Mouse (Mus musculus) liver, embryonic 14.5 days (tissue): ENCODE results near the gene Ppp4c. TPM values are rescaled to one million over a fixed set of nuclear protein-coding genes. Genes with fewer than 3 reads are reported as not detected.
"Not testable (repeated sequence)": the region's sequence is repeated elsewhere in the genome, so short reads cannot be mapped to it uniquely, and the experiment has no call there.

ENCODE experiments used
- ATAC-seq: fragments of 200-750 bp; cut with Nextera tagmentation; 2 replicates; pipeline ENCODE4 v1.8.0; 2017; ENCODE audit warnings: moderate number of reproducible peaks, mild to moderate bottlenecking, moderate library complexity; ENCODE audit not compliant: insufficient read depth
- DNase-seq, 3 experiments: peaks; one replicate each; pipeline ENCODE4 v3.0.0-alpha.2; 2012 to 2013; ENCODE audit warnings: low read depth in 3 of 3, low spot score in 3 of 3
- H3K27ac ChIP-seq: fragments of 300-500 bp; sonication (generic); 2 replicates; pipeline ENCODE4 v1.5.1; 2014; ENCODE audit warnings: moderate library complexity, mild to moderate bottlenecking, control low read depth, inconsistent platforms
- H3K27me3 ChIP-seq: fragments of 300-500 bp; sonication (generic); 2 replicates; pipeline ENCODE4 v1.6.1; 2014; ENCODE audit warnings: mild to moderate bottlenecking, low read length, moderate library complexity; ENCODE audit not compliant: control insufficient read depth, insufficient read depth
- H3K36me3 ChIP-seq: fragments of 300-500 bp; sonication (generic); replicated peaks from 2 replicates; pipeline ENCODE4 v1.6.1; 2014; ENCODE audit warnings: low read depth; ENCODE audit not compliant: control insufficient read depth, insufficient read depth
- H3K4me1 ChIP-seq, 2 experiments: fragments of 200-500 bp in 1 of 2; fragments of 300-500 bp in 1 of 2; sonication (generic) in 1 of 2; replicated peaks; 2 replicates each; pipeline ENCODE4 v1.6.1; 2012 to 2014; ENCODE audit warnings: antibody characterized with exemption in 1 of 2, inconsistent platforms in 1 of 2, low read length in 1 of 2; ENCODE audit not compliant: control insufficient read depth in 2 of 2, insufficient read depth in 2 of 2
- H3K4me2 ChIP-seq: fragments of 300-500 bp; sonication (generic); 2 replicates; pipeline ENCODE4 v1.6.1; 2014; ENCODE audit warnings: low read depth, mild to moderate bottlenecking, control low read depth, moderate library complexity
- H3K4me3 ChIP-seq, 2 experiments: fragments of 200-500 bp in 1 of 2; fragments of 300-500 bp in 1 of 2; sonication (generic) in 1 of 2; 2 replicates each; pipeline ENCODE4 v1.5.1; 2012 to 2014; ENCODE audit warnings: low read depth in 2 of 2, low read length in 2 of 2, mild to moderate bottlenecking in 2 of 2, control low read depth in 1 of 2, inconsistent platforms in 1 of 2, moderate library complexity in 1 of 2; ENCODE audit not compliant: insufficient read depth in 1 of 2
- H3K9ac ChIP-seq: fragments of 300-500 bp; sonication (generic); replicated peaks from 2 replicates; pipeline ENCODE4 v1.6.1; 2014; ENCODE audit warnings: mild to moderate bottlenecking, control low read depth, moderate library complexity
- H3K9me3 ChIP-seq: fragments of 300-500 bp; sonication (generic); 2 replicates; pipeline ENCODE4 v1.6.1; 2016; ENCODE audit warnings: low read length, mixed read lengths; ENCODE audit not compliant: control insufficient read depth
- CTCF ChIP-seq: IDR thresholded peaks from 2 replicates; pipeline ENCODE4 v1.5.1; 2016; ENCODE audit warnings: antibody characterized with exemption, low read depth, control low read depth
- EP300 ChIP-seq: IDR thresholded peaks from 2 replicates; pipeline ENCODE4 v1.6.1; 2016; ENCODE audit warnings: antibody characterized with exemption, low read depth
- WGBS: fragments of 180-500 bp; shearing (Covaris S2); extraction: QIAGEN DNeasy Blood & Tissue Kit; methylation state at CpG from one replicate; pipeline ENCODE4 v1.1.7; 2014; ENCODE audit not compliant: insufficient replicate concordance; 5-methylcytosine and 5-hydroxymethylcytosine counted together
- polyA plus RNA-seq, 2 experiments: library from polyadenylated mRNA; depleted of rRNA in 1 of 2; stranded (reverse) in 1 of 2; unstranded in 1 of 2; fragments of >200 nt; fragmentation: Nextera tagmentation in 1 of 2; extraction: Ambion mirVana in 1 of 2; gene quantifications; 2 replicates each; pipeline versions ENCODE4 v1.2.1 to v1.2.3; 2012 to 2014

Gene Ppp4c
- polyA plus RNA-seq, 2 experiments = 83.2 to 105 TPM

GRCm38 (mm10) chr7:126780971-126781635 lies 11.2 kb downstream of the Ppp4c start, which contains the start of gene Tbx6:
Tbx6 (plus strand) TSS chr7:126781483.
- H3K4me2 ChIP-seq = peak within 1 kb of the TSS; percentile 70
- H3K4me3 ChIP-seq = peak within 1 kb of the TSS; percentile 48 to 50
- no peak within 1 kb of the TSS; the same call in 1 of the 2 replicates for H3K27ac ChIP-seq
- 18% methylated on average over 22 of the region's 22 CpGs for WGBS
- H3K27me3 ChIP-seq = no peaks in the 10 kb centered on the region
- TF ChIP-seq EP300 = no peak
- no peak for TF ChIP-seq CTCF
- ATAC-seq (no peak), DNase-seq (no peak)
- H3K9me3 ChIP-seq = no peaks in the 10 kb centered on the region
- H3K9ac ChIP-seq = peak within 1 kb of the TSS; percentile 36
- peaks cover 7 to 15% of the 10 kb centered on the region in 2 experiments for H3K4me1 ChIP-seq
- peaks cover 21% of the 10 kb centered on the region for H3K36me3 ChIP-seq

DNA sequence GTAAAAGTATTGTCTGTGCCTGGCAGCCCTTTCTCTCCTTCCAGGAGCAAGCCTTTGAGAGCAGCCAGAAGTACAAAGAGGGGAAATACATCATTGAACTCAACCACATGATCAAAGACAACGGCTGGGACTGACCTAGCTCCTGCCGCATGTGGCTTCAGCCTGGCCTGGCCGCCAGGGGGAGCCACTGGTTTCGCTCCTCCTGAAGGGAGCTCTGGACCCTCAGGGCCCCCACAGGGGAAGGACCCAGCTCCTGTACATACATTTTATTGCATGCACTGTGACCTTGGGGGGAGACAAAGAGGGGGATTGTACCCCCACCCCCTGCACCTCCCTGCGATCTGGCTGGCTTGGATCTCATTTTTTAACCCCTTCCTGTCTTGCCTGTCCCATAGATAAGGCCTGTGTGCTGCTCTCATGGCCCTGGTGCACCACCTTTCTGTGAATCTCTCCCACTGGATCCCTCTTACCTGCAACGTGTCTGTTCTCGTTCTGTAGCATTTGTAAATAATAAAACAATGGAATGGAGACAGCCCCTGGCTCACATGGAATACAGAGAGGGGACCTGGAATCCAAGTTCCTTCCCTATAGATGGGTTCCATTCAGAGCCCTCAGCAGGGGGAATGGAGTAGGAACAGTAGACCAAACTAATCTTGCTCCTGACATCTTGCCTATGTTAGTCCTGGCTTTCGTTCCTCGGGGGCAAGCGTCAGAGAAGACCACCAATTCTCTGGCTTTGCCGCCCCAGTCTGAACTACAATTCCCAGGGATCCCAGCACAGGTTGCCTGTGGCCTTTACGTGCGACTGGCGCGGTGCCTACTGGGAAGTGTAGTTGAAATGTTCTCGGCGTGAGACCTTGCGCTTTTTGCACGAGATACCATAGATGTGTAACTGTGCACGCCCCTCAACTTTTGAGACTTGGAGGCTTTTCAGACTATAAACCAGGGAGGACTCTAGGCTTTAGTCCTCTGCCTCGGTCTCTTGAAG lies 12.0 kb downstream of the Ppp4c start:
- peak; percentile 66 to 72 (median 67) for DNase-seq
- peak overlapping the region; percentile 59 for H3K27ac ChIP-seq

GRCm38 (mm10) chr7:126779101-126779500 lies 13.2 kb downstream of the Ppp4c start:
- not testable (repeated sequence) for H3K4me3 ChIP-seq, ATAC-seq, DNase-seq, H3K4me2 ChIP-seq, H3K9ac ChIP-seq, H3K27me3 ChIP-seq, H3K27ac ChIP-seq, H3K36me3 ChIP-seq, H3K9me3 ChIP-seq
- H3K4me1 ChIP-seq = peaks cover 7 to 27% of the 10 kb centered on the region in 2 experiments
- WGBS = 71% methylated on average over 7 of the region's 7 CpGs

More for the DNA sequence above, 12.0 kb downstream of the Ppp4c start:
- WGBS = under 1% methylated on average over 21 of the region's 21 CpGs
- H3K36me3 ChIP-seq = peaks cover 14% of the 10 kb centered on the region
- peaks cover 7 to 23% of the 10 kb centered on the region in 2 experiments for H3K4me1 ChIP-seq
- peak; percentile 99 for TF ChIP-seq CTCF
- TF ChIP-seq EP300 = no peak
- no peaks in the 10 kb centered on the region for H3K27me3 ChIP-seq
- no peaks in the 10 kb centered on the region for H3K9me3 ChIP-seq
- H3K4me2 ChIP-seq = peak overlapping the region; percentile 70
- H3K4me3 ChIP-seq = peak overlapping the region; percentile 48 to 50
- H3K9ac ChIP-seq = peak overlapping the region; percentile 36
- ATAC-seq = peak; percentile 47

- DNase-seq (no peak), ATAC-seq (no peak)
- 90% methylated on average over 3 of the region's 3 CpGs for whole genome bisulfite sequencing
- peak overlapping the region; percentile 97; the same call in 1 of the 2 replicates for H3K9ac ChIP-seq
- H3K27ac ChIP-seq = peak overlapping the region; percentile 85; the same call in 1 of the 2 replicates
- H3K4me3 ChIP-seq = peak overlapping the region; percentile 78 to 87; a peak in 3 of 4 replicates
- H3K4me2 ChIP-seq = peak overlapping the region; percentile 92
- no peaks in the 10 kb centered on the region for H3K27me3 ChIP-seq
- H3K4me1 ChIP-seq = peaks cover 7 to 29% of the 10 kb centered on the region in 2 experiments
- H3K36me3 ChIP-seq = peaks cover 7% of the 10 kb centered on the region
- no peaks in the 10 kb centered on the region for H3K9me3 ChIP-seq
- no peak for TF ChIP-seq CTCF
- no peak for TF ChIP-seq EP300
These were observed 14.1 kb downstream of the Ppp4c start for GRCm38 (mm10) chr7:126778147-126778546.

GRCm38 (mm10) chr7:126777476-126777875 lies 14.8 kb downstream of the Ppp4c start:
- peak overlapping the region; percentile 92 for H3K4me2 ChIP-seq
- 60% methylated on average over 10 of the region's 10 CpGs for WGBS
- no peak for ATAC-seq
- peaks cover 7% of the 10 kb centered on the region for H3K36me3 ChIP-seq
- H3K27ac ChIP-seq = peak overlapping the region; percentile 85
- H3K9me3 ChIP-seq = no peaks in the 10 kb centered on the region
- TF ChIP-seq CTCF (no peak), EP300 (no peak)
- DNase-seq = no peak
- H3K9ac ChIP-seq = peak overlapping the region; percentile 97
- peak overlapping the region; percentile 78 to 87 for H3K4me3 ChIP-seq
- H3K4me1 ChIP-seq = peaks cover 7 to 29% of the 10 kb centered on the region in 2 experiments
- H3K27me3 ChIP-seq = no peaks in the 10 kb centered on the region
